Mouse (Mus musculus): Measurements from ENCODE around the gene Gpr68. TPM values are rescaled to one million over a fixed set of nuclear protein-coding genes. Genes with fewer than 3 reads are reported as not detected.

Gene Gpr68
- 21.8 and 25.2 TPM in 2 replicates for polyA plus RNA-seq (2012; rRNA removed)

GRCm38 (mm10) chr12:100907598-100908297, at the start of gene Gpr68:
Gene Gpr68 (minus strand): TSS chr12:100908198.
- Histone ChIP-seq H3K4me3 (ENCODE audit: control insufficient read depth, insufficient read depth, low read length) (peak within 1 kb of the TSS; percentile 23), H3K27ac (ENCODE audit: control insufficient read depth, insufficient read depth, low read length) (no peak within 1 kb of the TSS), H3K4me1 (replicated peaks; ENCODE audit: control insufficient read depth, insufficient read depth, low read length) (peaks cover 25% of the 10 kb centered on the region), H3K36me3 (ENCODE audit: control insufficient read depth, insufficient read depth, low read length) (peaks cover 3% of the 10 kb centered on the region), H3K27me3 (ENCODE audit: control insufficient read depth, insufficient read depth, low read length) (no peaks in the 10 kb centered on the region; the same call in 1 of the 2 replicates)
- TF ChIP-seq POLR2A (IDR thresholded peaks at IDR 0.05; ENCODE audit: control insufficient read depth, extremely low read depth, insufficient read depth, low read length, poor library complexity) (0 out of 2 replicates have a peak, but pooled peaks have one; percentile 23), CTCF (IDR thresholded peaks at IDR 0.05; ENCODE audit: borderline replicate concordance, control insufficient read depth, extremely low read depth, insufficient read depth, low read length, poor library complexity) (0 out of 2 replicates have a peak, but pooled peaks have one; percentile 18)
- 8% methylated on average over 39 of the region's 39 CpGs for WGBS
- no peak for DNase-seq

- H3K36me3 ChIP-seq (ENCODE audit: control insufficient read depth, insufficient read depth, low read length) = peaks cover 15% of the 10 kb centered on the region; the same call in 1 of the 2 replicates
- H3K27me3 ChIP-seq (ENCODE audit: control insufficient read depth, insufficient read depth, low read length) = no peaks in the 10 kb centered on the region
- H3K4me1 ChIP-seq (replicated peaks; ENCODE audit: control insufficient read depth, insufficient read depth, low read length) = 0 out of 2 replicates have a peak, but pooled peaks cover 3% of the 10 kb centered on the region
- H3K27ac ChIP-seq (ENCODE audit: control insufficient read depth, insufficient read depth, low read length) = no peak overlapping the region
- no peak for DNase-seq
- WGBS = 95% methylated on average over 3 of the region's 3 CpGs
- no peak for TF ChIP-seq POLR2A (IDR thresholded peaks at IDR 0.05; ENCODE audit: control insufficient read depth, extremely low read depth, insufficient read depth, low read length, poor library complexity)
- no peak for TF ChIP-seq CTCF (IDR thresholded peaks at IDR 0.05; ENCODE audit: borderline replicate concordance, control insufficient read depth, extremely low read depth, insufficient read depth, low read length, poor library complexity)
- H3K4me3 ChIP-seq (ENCODE audit: control insufficient read depth, insufficient read depth, low read length) = no peak overlapping the region
Measured at GRCm38 (mm10) chr12:100957257-100957656, 49.3 kb upstream of the Gpr68 start.

GRCm38 (mm10) chr12:100956825-100957224, 48.8 kb upstream of the Gpr68 start:
- Histone ChIP-seq H3K36me3 (ENCODE audit: control insufficient read depth, insufficient read depth, low read length) (peaks cover 15% of the 10 kb centered on the region; the same call in 1 of the 2 replicates), H3K4me3 (ENCODE audit: control insufficient read depth, insufficient read depth, low read length) (no peak overlapping the region), H3K4me1 (replicated peaks; ENCODE audit: control insufficient read depth, insufficient read depth, low read length) (0 out of 2 replicates have a peak, but pooled peaks cover 3% of the 10 kb centered on the region), H3K27ac (ENCODE audit: control insufficient read depth, insufficient read depth, low read length) (no peak overlapping the region), H3K27me3 (ENCODE audit: control insufficient read depth, insufficient read depth, low read length) (no peaks in the 10 kb centered on the region)
- WGBS = 92% methylated on average over 4 of the region's 4 CpGs
- no peak for DNase-seq
- no peak for TF ChIP-seq POLR2A (IDR thresholded peaks at IDR 0.05; ENCODE audit: control insufficient read depth, extremely low read depth, insufficient read depth, low read length, poor library complexity)
- no peak for TF ChIP-seq CTCF (IDR thresholded peaks at IDR 0.05; ENCODE audit: borderline replicate concordance, control insufficient read depth, extremely low read depth, insufficient read depth, low read length, poor library complexity)

- Histone ChIP-seq H3K4me3 (ENCODE audit: control insufficient read depth, insufficient read depth, low read length) (no peak overlapping the region), H3K27me3 (ENCODE audit: control insufficient read depth, insufficient read depth, low read length) (no peaks in the 10 kb centered on the region), H3K4me1 (replicated peaks; ENCODE audit: control insufficient read depth, insufficient read depth, low read length) (0 out of 2 replicates have a peak, but pooled peaks cover 3% of the 10 kb centered on the region), H3K36me3 (ENCODE audit: control insufficient read depth, insufficient read depth, low read length) (peaks cover 13% of the 10 kb centered on the region; the same call in 1 of the 2 replicates), H3K27ac (ENCODE audit: control insufficient read depth, insufficient read depth, low read length) (no peak overlapping the region)
- 95% methylated on average over 2 of the region's 2 CpGs for WGBS
- no peak for DNase-seq
- TF ChIP-seq POLR2A (IDR thresholded peaks at IDR 0.05; ENCODE audit: control insufficient read depth, extremely low read depth, insufficient read depth, low read length, poor library complexity) (no peak), CTCF (IDR thresholded peaks at IDR 0.05; ENCODE audit: borderline replicate concordance, control insufficient read depth, extremely low read depth, insufficient read depth, low read length, poor library complexity) (no peak)
Measured at GRCm38 (mm10) chr12:100956028-100956427, 48.0 kb upstream of the Gpr68 start.

DNA sequence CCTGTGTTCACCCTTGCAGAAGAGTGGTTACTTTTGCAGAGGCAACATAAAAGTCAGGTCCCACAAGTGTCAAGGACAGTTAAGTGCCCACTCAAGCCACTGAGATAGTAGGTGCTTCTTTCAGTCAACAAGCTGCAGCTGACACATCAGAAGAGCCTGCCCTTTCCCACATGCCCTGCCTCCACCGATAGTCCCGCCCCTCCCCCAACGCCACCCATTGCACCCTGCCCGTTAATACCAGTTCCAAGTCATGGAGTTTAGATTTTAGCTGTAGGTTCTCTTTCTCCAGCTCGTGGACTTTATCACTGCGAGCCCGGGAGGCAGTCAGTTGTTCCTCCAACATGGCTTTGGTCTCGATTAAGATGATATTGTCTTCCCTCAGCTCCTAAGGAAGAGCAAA, 45.9 kb upstream of the Gpr68 start:
- Histone ChIP-seq H3K4me3 (ENCODE audit: control insufficient read depth, insufficient read depth, low read length) (no peak overlapping the region), H3K4me1 (replicated peaks; ENCODE audit: control insufficient read depth, insufficient read depth, low read length) (0 out of 2 replicates have a peak, but pooled peaks cover 3% of the 10 kb centered on the region), H3K27ac (ENCODE audit: control insufficient read depth, insufficient read depth, low read length) (no peak overlapping the region), H3K27me3 (ENCODE audit: control insufficient read depth, insufficient read depth, low read length) (no peaks in the 10 kb centered on the region), H3K36me3 (ENCODE audit: control insufficient read depth, insufficient read depth, low read length) (peaks cover 16% of the 10 kb centered on the region; the same call in 1 of the 2 replicates)
- no peak for TF ChIP-seq CTCF (IDR thresholded peaks at IDR 0.05; ENCODE audit: borderline replicate concordance, control insufficient read depth, extremely low read depth, insufficient read depth, low read length, poor library complexity)
- no peak for TF ChIP-seq POLR2A (IDR thresholded peaks at IDR 0.05; ENCODE audit: control insufficient read depth, extremely low read depth, insufficient read depth, low read length, poor library complexity)
- 93% methylated on average over 8 of the region's 8 CpGs for WGBS
- no peak for DNase-seq

DNA sequence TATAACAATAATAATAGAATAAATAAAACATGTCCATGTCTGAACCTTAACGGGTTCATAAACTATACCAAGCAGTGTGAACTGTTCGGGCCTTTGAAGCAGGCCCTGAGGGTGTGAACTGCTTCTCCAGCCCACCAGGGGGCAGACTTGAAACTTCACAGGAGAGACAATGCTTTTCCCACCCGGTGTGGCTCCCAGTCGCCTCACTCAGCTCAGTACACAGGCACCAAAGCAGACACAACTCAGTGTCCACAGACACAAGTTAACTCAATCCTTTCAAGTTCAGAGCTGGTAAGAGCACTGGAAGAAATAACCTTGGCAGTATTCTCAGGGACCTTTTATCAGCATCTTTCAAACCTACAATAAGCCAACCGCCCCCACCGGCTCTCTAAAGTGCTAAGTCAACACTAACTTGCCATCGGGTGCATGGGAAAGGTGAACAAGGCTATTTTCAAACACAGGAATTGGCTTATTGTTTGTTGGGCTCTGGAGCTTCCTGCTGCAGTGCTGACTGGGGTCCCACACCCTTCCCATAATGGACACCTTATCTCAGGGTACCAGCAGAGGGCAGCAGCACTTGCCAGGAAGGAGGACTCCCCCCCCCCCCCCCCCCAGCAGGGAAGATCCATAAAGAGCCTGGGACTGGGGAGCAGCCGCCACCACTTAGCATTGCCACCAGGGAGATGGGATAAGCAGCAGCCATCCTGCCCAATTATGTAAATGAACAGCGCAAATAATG, 44.4 kb upstream of the Gpr68 start:
- Histone ChIP-seq H3K4me1 (replicated peaks; ENCODE audit: control insufficient read depth, insufficient read depth, low read length) (0 out of 2 replicates have a peak, but pooled peaks cover 3% of the 10 kb centered on the region), H3K27me3 (ENCODE audit: control insufficient read depth, insufficient read depth, low read length) (no peaks in the 10 kb centered on the region), H3K36me3 (ENCODE audit: control insufficient read depth, insufficient read depth, low read length) (peaks cover 31% of the 10 kb centered on the region), H3K4me3 (ENCODE audit: control insufficient read depth, insufficient read depth, low read length) (no peak overlapping the region), H3K27ac (ENCODE audit: control insufficient read depth, insufficient read depth, low read length) (no peak overlapping the region)
- peak; percentile 67; the same call in 1 of the 2 replicates for TF ChIP-seq CTCF (IDR thresholded peaks at IDR 0.05; ENCODE audit: borderline replicate concordance, control insufficient read depth, extremely low read depth, insufficient read depth, low read length, poor library complexity)
- TF ChIP-seq POLR2A (IDR thresholded peaks at IDR 0.05; ENCODE audit: control insufficient read depth, extremely low read depth, insufficient read depth, low read length, poor library complexity) = no peak
- whole genome bisulfite sequencing = 46% methylated on average over 9 of the region's 9 CpGs
- peak; percentile 81 for DNase-seq

All from thymus, adult 2 months (tissue).